Mouse (Mus musculus): ENCODE data around the gene Tpgs1. TPM values are rescaled to one million over a fixed set of nuclear protein-coding genes. Genes with fewer than 3 reads are reported as not detected.

Gene Tpgs1
- polyA plus RNA-seq, 1 experiment from 2014 or later = 107 TPM

GRCm38 (mm10) chr10:79723047-79723446, 53.9 kb downstream of the Tpgs1 start:
- H3K4me3 ChIP-seq (ENCODE audit: low read depth, low read length) = no peak overlapping the region
- peaks cover 11% of the 10 kb centered on the region for H3K27me3 ChIP-seq (ENCODE audit: control insufficient read depth, insufficient read depth, low read depth, low read length)
- WGBS = 49% methylated on average over 6 of the region's 6 CpGs
- H3K27ac ChIP-seq (ENCODE audit: low read length) = no peak overlapping the region
- H3K9ac ChIP-seq (ENCODE audit: low read depth, low read length) = no peak overlapping the region
- H3K9me3 ChIP-seq (replicated peaks; ENCODE audit: control insufficient read depth, low read length, poor library complexity, severe bottlenecking) = no peaks in the 10 kb centered on the region
- no peaks in the 10 kb centered on the region; the same call in 1 of the 2 replicates for H3K36me3 ChIP-seq (ENCODE audit: control insufficient read depth, insufficient read depth, low read length)
- peak; percentile 33; the same call in 1 of the 2 replicates for ATAC-seq
- H3K4me1 ChIP-seq (ENCODE audit: control insufficient read depth, insufficient read depth, low read length) = peaks cover 4% of the 10 kb centered on the region
- H3K4me2 ChIP-seq (ENCODE audit: low read length) = no peak overlapping the region

- WGBS = 87% methylated on average over 7 of the region's 7 CpGs
- Histone ChIP-seq H3K4me2 (ENCODE audit: low read length) (no peak overlapping the region), H3K27ac (ENCODE audit: low read length) (no peak overlapping the region), H3K9ac (ENCODE audit: low read depth, low read length) (no peak overlapping the region), H3K27me3 (ENCODE audit: control insufficient read depth, insufficient read depth, low read depth, low read length) (peaks cover 6% of the 10 kb centered on the region; the same call in 1 of the 2 replicates), H3K4me3 (ENCODE audit: low read depth, low read length) (no peak overlapping the region), H3K36me3 (ENCODE audit: control insufficient read depth, insufficient read depth, low read length) (no peaks in the 10 kb centered on the region; the same call in 1 of the 2 replicates), H3K9me3 (replicated peaks; ENCODE audit: control insufficient read depth, low read length, poor library complexity, severe bottlenecking) (no peaks in the 10 kb centered on the region), H3K4me1 (ENCODE audit: control insufficient read depth, insufficient read depth, low read length) (no peaks in the 10 kb centered on the region)
- ATAC-seq = no peak
Measured at GRCm38 (mm10) chr10:79723692-79724091, 54.5 kb downstream of the Tpgs1 start.

Other genes starting within 250 kb of the Tpgs1 start
- 0.10 TPM in 1 of 2 replicates, not detected in the other for gene Vmn2r83, start 200.6 kb upstream of the Tpgs1 start, polyA plus RNA-seq (2015; fragmentation: Nextera tagmentation; extraction: Ambion mirVana)
- 19.2 and 22.4 TPM in 2 replicates for gene Plpp2, start 135.6 kb upstream of the Tpgs1 start, polyA plus RNA-seq (2015; fragmentation: Nextera tagmentation; extraction: Ambion mirVana)
- gene Mier2, start 114.2 kb upstream of the Tpgs1 start, polyA plus RNA-seq (2015; fragmentation: Nextera tagmentation; extraction: Ambion mirVana) = 56.2 and 56.8 TPM in 2 replicates
- gene Theg, start 82.0 kb upstream of the Tpgs1 start, polyA plus RNA-seq (2015; fragmentation: Nextera tagmentation; extraction: Ambion mirVana) = not detected in 2 replicates
- gene C2cd4c, start 55.3 kb upstream of the Tpgs1 start, polyA plus RNA-seq (2015; fragmentation: Nextera tagmentation; extraction: Ambion mirVana) = 0.66 and 0.95 TPM in 2 replicates
- gene Shc2, start 31.5 kb upstream of the Tpgs1 start, polyA plus RNA-seq (2015; fragmentation: Nextera tagmentation; extraction: Ambion mirVana) = 23.4 and 25.3 TPM in 2 replicates
- 0.78 and 1.0 TPM in 2 replicates for gene Odf3l2, start 23.6 kb upstream of the Tpgs1 start, polyA plus RNA-seq (2015; fragmentation: Nextera tagmentation; extraction: Ambion mirVana)
- gene Madcam1, start 4.8 kb upstream of the Tpgs1 start, polyA plus RNA-seq (2015; fragmentation: Nextera tagmentation; extraction: Ambion mirVana) = 0.69 and 0.94 TPM in 2 replicates
- gene Cdc34, start 12.8 kb downstream of the Tpgs1 start, polyA plus RNA-seq (2015; fragmentation: Nextera tagmentation; extraction: Ambion mirVana) = 73.1 and 81.9 TPM in 2 replicates
- 1.6 and 1.8 TPM in 2 replicates for gene Gzmm, start 19.7 kb downstream of the Tpgs1 start, polyA plus RNA-seq (2015; fragmentation: Nextera tagmentation; extraction: Ambion mirVana)
- 844 and 915 TPM in 2 replicates for gene Bsg, start 35.1 kb downstream of the Tpgs1 start, polyA plus RNA-seq (2015; fragmentation: Nextera tagmentation; extraction: Ambion mirVana)
- 0.87 and 0.89 TPM in 2 replicates for gene Hcn2, start 47.3 kb downstream of the Tpgs1 start, polyA plus RNA-seq (2015; fragmentation: Nextera tagmentation; extraction: Ambion mirVana)
- 45.3 and 45.9 TPM in 2 replicates for gene Polrmt, start 77.2 kb downstream of the Tpgs1 start, polyA plus RNA-seq (2015; fragmentation: Nextera tagmentation; extraction: Ambion mirVana)
- 1.8 TPM in 2 replicates for gene Fgf22, start 85.7 kb downstream of the Tpgs1 start, polyA plus RNA-seq (2015; fragmentation: Nextera tagmentation; extraction: Ambion mirVana)
- gene Rnf126, start 97.6 kb downstream of the Tpgs1 start, polyA plus RNA-seq (2015; fragmentation: Nextera tagmentation; extraction: Ambion mirVana) = 90.2 and 92.3 TPM in 2 replicates
- 2.2 and 3.5 TPM in 2 replicates for gene Fstl3, start 107.9 kb downstream of the Tpgs1 start, polyA plus RNA-seq (2015; fragmentation: Nextera tagmentation; extraction: Ambion mirVana)
- gene Prss57, start 121.6 kb downstream of the Tpgs1 start, polyA plus RNA-seq (2015; fragmentation: Nextera tagmentation; extraction: Ambion mirVana) = 0.19 TPM in 2 replicates
- 318 and 333 TPM in 2 replicates for gene Palm, start 124.2 kb downstream of the Tpgs1 start, polyA plus RNA-seq (2015; fragmentation: Nextera tagmentation; extraction: Ambion mirVana)
- gene Misp, start 151.6 kb downstream of the Tpgs1 start, polyA plus RNA-seq (2015; fragmentation: Nextera tagmentation; extraction: Ambion mirVana) = 0.34 and 0.73 TPM in 2 replicates
- 58.8 and 65.1 TPM in 2 replicates for gene Ptbp1, start 185.1 kb downstream of the Tpgs1 start, polyA plus RNA-seq (2015; fragmentation: Nextera tagmentation; extraction: Ambion mirVana)
- 12.5 and 12.7 TPM in 2 replicates for gene Prtn3, start 205.1 kb downstream of the Tpgs1 start, polyA plus RNA-seq (2015; fragmentation: Nextera tagmentation; extraction: Ambion mirVana)
- 471 and 472 TPM in 2 replicates for gene Plppr3, start 205.3 kb downstream of the Tpgs1 start, polyA plus RNA-seq (2015; fragmentation: Nextera tagmentation; extraction: Ambion mirVana)
- not detected in 2 replicates for gene Elane, start 216.9 kb downstream of the Tpgs1 start, polyA plus RNA-seq (2015; fragmentation: Nextera tagmentation; extraction: Ambion mirVana)
- 0.20 TPM in 1 of 2 replicates, not detected in the other for gene Cfd, start 221.5 kb downstream of the Tpgs1 start, polyA plus RNA-seq (2015; fragmentation: Nextera tagmentation; extraction: Ambion mirVana)
- gene Med16, start 239.6 kb downstream of the Tpgs1 start, polyA plus RNA-seq (2015; fragmentation: Nextera tagmentation; extraction: Ambion mirVana) = 55.4 and 56.6 TPM in 2 replicates
- gene Gm26602, start 241.5 kb downstream of the Tpgs1 start, polyA plus RNA-seq (2015; fragmentation: Nextera tagmentation; extraction: Ambion mirVana) = 2.6 and 13.4 TPM in 2 replicates
- 3.5 and 3.8 TPM in 2 replicates for gene Kiss1r, start 247.6 kb downstream of the Tpgs1 start, polyA plus RNA-seq (2015; fragmentation: Nextera tagmentation; extraction: Ambion mirVana)